Mouse (Mus musculus): ENCODE data around the gene Helz.

The Helz gene

GRCm38 (mm10) chr11:107674006-107674405 is 126.3 kb downstream of the Helz start:
- DNase-seq (ENCODE audit: low read depth), result no peak

- DNase-seq (ENCODE audit: low read depth), result no peak
Measured at GRCm38 (mm10) chr11:107674601-107675000, 126.9 kb downstream of the Helz start.

- no peak for DNase-seq (ENCODE audit: low read depth)
Measured at GRCm38 (mm10) chr11:107675246-107675645, 127.5 kb downstream of the Helz start.

- DNase-seq (ENCODE audit: low read depth), result no peak
Measured at GRCm38 (mm10) chr11:107676207-107676940, 128.6 kb downstream of the Helz start.

- DNase-seq (ENCODE audit: low read depth), result no peak
Measured at GRCm38 (mm10) chr11:107682694-107683355, 135.1 kb downstream of the Helz start.

GRCm38 (mm10) chr11:107683544-107684465 is 136.1 kb downstream of the Helz start:
- no peak for DNase-seq (ENCODE audit: low read depth)

- no peak for DNase-seq (ENCODE audit: low read depth)
Measured at GRCm38 (mm10) chr11:107686290-107686689, 138.6 kb downstream of the Helz start.

GRCm38 (mm10) chr11:107688480-107688879 is 140.8 kb downstream of the Helz start:
- no peak for DNase-seq (ENCODE audit: low read depth)

- DNase-seq (ENCODE audit: low read depth), result no peak
Measured at GRCm38 (mm10) chr11:107691569-107691968, 143.8 kb downstream of the Helz start.

- DNase-seq (ENCODE audit: low read depth), result no peak
Measured at GRCm38 (mm10) chr11:107693338-107693737, 145.6 kb downstream of the Helz start.

- DNase-seq (ENCODE audit: low read depth), result no peak
Measured at GRCm38 (mm10) chr11:107699967-107700366, 152.2 kb downstream of the Helz start.

- no peak for DNase-seq (ENCODE audit: low read depth)
Measured at GRCm38 (mm10) chr11:107703272-107704134, 155.8 kb downstream of the Helz start.

GRCm38 (mm10) chr11:107705060-107705459 is 157.3 kb downstream of the Helz start:
- no peak for DNase-seq (ENCODE audit: low read depth)

- DNase-seq (ENCODE audit: low read depth), result no peak
Measured at GRCm38 (mm10) chr11:107705476-107706074, 157.8 kb downstream of the Helz start.

GRCm38 (mm10) chr11:107707897-107708610 is 160.3 kb downstream of the Helz start:
- no peak for DNase-seq (ENCODE audit: low read depth)

- no peak for DNase-seq (ENCODE audit: low read depth)
Measured at GRCm38 (mm10) chr11:107710379-107710778, 162.6 kb downstream of the Helz start.

- no peak for DNase-seq (ENCODE audit: low read depth)
Measured at GRCm38 (mm10) chr11:107714368-107714767, 166.6 kb downstream of the Helz start.

GRCm38 (mm10) chr11:107716332-107716938 is 168.7 kb downstream of the Helz start, which contains the start of gene Cacng1:
Gene Cacng1 (minus strand): TSS chr11:107716522.
- no peak for DNase-seq (ENCODE audit: low read depth)

- no peak for DNase-seq (ENCODE audit: low read depth)
Measured at GRCm38 (mm10) chr11:107720264-107721021, 172.7 kb downstream of the Helz start.

Data from c-Kit-positive CD71-positive TER-119-negative erythroid progenitor cells, embryonic 14.5 days (primary cell).